Mouse (Mus musculus) neural tube, embryonic 15.5 days (tissue): Measurements from ENCODE around the gene Hsp90aa1. TPM values are rescaled to one million over a fixed set of nuclear protein-coding genes. Genes with fewer than 3 reads are reported as not detected.

Experiments used
- ATAC-seq: fragments of 200-750 bp; cut with Nextera tagmentation; 2 replicates; pipeline ENCODE4 v1.8.0; 2017; ENCODE audit warnings: mild to moderate bottlenecking, moderate TSS enrichment, moderate library complexity; ENCODE audit not compliant: low FRiP score
- H3K27ac ChIP-seq: fragments of 300-500 bp; sonication (generic); replicated peaks from 2 replicates; pipeline ENCODE4 v1.5.1; 2015; ENCODE audit warnings: mild to moderate bottlenecking, inconsistent platforms
- H3K27me3 ChIP-seq: fragments of 300-500 bp; sonication (generic); replicated peaks from 2 replicates; pipeline ENCODE4 v1.6.1; 2015; ENCODE audit warnings: inconsistent platforms
- H3K36me3 ChIP-seq: fragments of 300-500 bp; sonication (generic); 2 replicates; pipeline ENCODE4 v1.6.1; 2015; ENCODE audit warnings: inconsistent platforms
- H3K4me1 ChIP-seq: fragments of 300-500 bp; sonication (generic); 2 replicates; pipeline ENCODE4 v1.6.1; 2015; ENCODE audit warnings: inconsistent platforms
- H3K4me2 ChIP-seq: fragments of 300-500 bp; sonication (generic); 2 replicates; pipeline ENCODE4 v1.6.1; 2015; ENCODE audit warnings: inconsistent platforms, mild to moderate bottlenecking, moderate library complexity
- H3K4me3 ChIP-seq: fragments of 300-500 bp; sonication (generic); replicated peaks from 2 replicates; pipeline ENCODE4 v1.5.1; 2015; ENCODE audit warnings: mild to moderate bottlenecking, inconsistent platforms
- H3K9ac ChIP-seq: fragments of 300-500 bp; sonication (generic); replicated peaks from 2 replicates; pipeline ENCODE4 v1.6.1; 2015; ENCODE audit warnings: mild to moderate bottlenecking, inconsistent platforms
- H3K9me3 ChIP-seq: fragments of 300-500 bp; sonication (generic); replicated peaks from 2 replicates; pipeline ENCODE4 v1.6.1; 2016; ENCODE audit warnings: inconsistent platforms
- WGBS: fragments of 180-500 bp; shearing (Covaris S2); methylation state at CpG from one replicate; pipeline ENCODE4 v1.1.7; 2015; ENCODE audit warnings: mixed read lengths; 5-methylcytosine and 5-hydroxymethylcytosine counted together
- microRNA-seq: library from miRNA; unstranded; fragments of <30 nt; microRNA quantifications from one replicate; pipeline ENCODE4, GENCODE M21; 2017
- polyA plus RNA-seq: library from polyadenylated mRNA; unstranded; fragments of >200 nt; fragmentation: Nextera tagmentation; extraction: Ambion mirVana; gene quantifications from 2 replicates; pipeline ENCODE4 v1.2.1, GENCODE M21; 2015

The Hsp90aa1 gene
- polyA plus RNA-seq, 1 experiment from 2014 or later = 1,438 TPM

DNA sequence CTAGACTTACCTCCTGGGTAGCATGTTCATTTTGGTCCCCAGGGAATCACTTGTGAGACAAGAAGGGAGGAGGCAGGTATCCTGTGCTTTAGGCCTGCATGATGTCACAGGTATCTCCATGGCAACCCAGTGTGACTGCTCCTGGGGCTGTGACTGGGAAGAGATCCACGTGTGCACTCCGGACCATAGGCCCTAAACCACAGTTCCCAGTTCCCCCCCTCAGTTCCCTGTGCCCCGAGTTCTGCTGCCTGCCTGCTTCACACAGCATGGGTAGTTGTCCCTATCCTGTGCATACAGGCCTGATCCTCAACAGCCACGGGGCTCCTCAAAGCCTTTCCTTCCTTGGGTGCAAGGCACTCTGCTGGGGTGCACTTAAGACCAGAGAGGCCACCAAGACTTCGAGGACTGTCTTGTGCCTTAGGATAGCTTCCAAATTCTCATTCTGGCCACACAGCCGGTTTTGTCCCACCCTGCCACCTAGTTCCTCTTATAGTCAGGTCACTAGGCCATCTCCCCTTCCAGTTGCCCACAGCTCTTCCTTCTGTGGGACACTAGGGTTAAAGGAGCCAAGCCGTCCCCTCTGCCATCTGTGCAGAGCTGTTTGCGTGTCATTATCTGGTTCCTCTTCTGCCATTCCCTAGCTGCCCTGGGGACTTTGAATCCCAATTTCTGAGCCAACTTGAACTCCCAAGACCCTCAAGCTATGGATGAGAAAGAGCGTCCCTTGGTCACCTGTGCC, 19.8 kb downstream of the Hsp90aa1 start, which contains the start of gene 1700001K19Rik:
1700001K19Rik (minus strand) TSS at position 59 of the 739 bp plus-strand sequence.
- Histone ChIP-seq H3K4me2 (no peak within 1 kb of the TSS), H3K4me3 (no peak within 1 kb of the TSS)

DNA sequence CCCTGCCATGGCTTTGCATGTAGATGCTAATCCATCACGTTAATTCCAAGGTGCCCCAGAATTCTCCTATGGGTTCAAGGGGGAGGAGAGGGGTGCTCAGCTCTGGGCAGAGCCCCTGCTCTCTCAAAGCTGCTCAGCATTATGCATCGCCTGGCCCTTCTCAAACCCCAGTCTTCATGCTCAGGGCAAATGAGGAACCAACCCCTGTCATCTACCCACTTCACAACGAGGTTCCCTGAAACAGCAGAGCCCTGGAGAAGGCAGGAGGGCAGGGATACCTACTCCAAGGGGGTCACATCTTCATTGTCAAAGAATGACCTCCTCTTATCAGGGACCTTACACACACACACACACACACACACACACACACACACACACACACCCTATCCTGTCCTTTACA, 20.6 kb downstream of the Hsp90aa1 start:
- WGBS = 56% methylated on average over 3 of the region's 3 CpGs
- no peak for ATAC-seq

More for the DNA sequence above, 19.8 kb downstream of the Hsp90aa1 start, which contains the start of gene 1700001K19Rik:
- H3K9ac ChIP-seq = no peak within 1 kb of the TSS
- H3K27ac ChIP-seq = no peak within 1 kb of the TSS
- ATAC-seq = no peak
- no peaks in the 10 kb centered on the region for H3K9me3 ChIP-seq
- WGBS = 77% methylated on average over 9 of the region's 9 CpGs
- H3K27me3 ChIP-seq = no peaks in the 10 kb centered on the region
- H3K36me3 ChIP-seq = peaks cover 12% of the 10 kb centered on the region
- H3K4me1 ChIP-seq = no peaks in the 10 kb centered on the region

DNA sequence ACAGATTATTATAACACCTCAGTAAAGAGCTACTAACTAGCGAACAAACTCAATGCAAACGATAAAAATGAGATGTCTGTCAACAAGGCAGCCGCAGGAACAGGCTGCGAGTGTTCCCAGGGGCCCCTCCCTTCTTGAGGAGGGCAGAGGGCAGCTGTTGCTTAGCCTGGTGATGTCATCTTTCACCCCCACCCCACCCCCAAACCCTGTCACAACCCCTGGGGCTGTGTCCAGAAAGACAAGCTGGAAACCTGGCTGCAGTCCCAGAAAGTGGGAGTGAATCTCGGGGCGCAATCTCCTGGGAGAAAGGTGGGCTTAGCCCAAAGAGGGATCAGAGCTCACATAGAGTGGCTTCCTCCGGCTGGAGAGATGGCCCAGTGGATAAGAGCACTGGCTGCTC, 21.3 kb downstream of the Hsp90aa1 start:
- 57% methylated on average over 7 of the region's 7 CpGs for WGBS
- H3K27ac ChIP-seq = no peak overlapping the region
- no peak for ATAC-seq

More for the DNA sequence above, 20.6 kb downstream of the Hsp90aa1 start:
- no peaks in the 10 kb centered on the region for H3K9me3 ChIP-seq
- H3K4me3 ChIP-seq = no peak overlapping the region
- H3K27ac ChIP-seq = no peak overlapping the region
- peaks cover 8% of the 10 kb centered on the region for H3K36me3 ChIP-seq
- H3K27me3 ChIP-seq = no peaks in the 10 kb centered on the region
- no peaks in the 10 kb centered on the region for H3K4me1 ChIP-seq
- H3K4me2 ChIP-seq = no peak overlapping the region
- H3K9ac ChIP-seq = no peak overlapping the region

DNA sequence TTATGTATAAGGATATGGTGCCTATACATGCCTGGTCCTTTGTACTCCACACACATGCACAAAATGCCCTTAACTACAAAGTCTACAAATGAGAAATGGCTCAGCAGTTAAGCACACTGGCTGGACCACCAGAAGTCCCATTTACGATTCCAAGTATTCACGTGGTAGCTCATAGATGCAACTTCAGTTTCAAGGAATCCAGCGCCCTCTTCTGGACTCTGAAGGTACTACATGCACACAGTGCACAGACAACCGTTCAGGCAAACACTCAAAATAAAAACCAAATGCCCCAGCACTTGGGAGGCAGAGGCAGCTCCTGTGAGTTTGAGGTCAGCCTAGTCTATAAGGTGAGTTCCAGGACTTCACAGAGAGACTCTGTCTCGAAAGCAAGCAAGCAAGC, 28.3 kb downstream of the Hsp90aa1 start:
- H3K27me3 ChIP-seq = no peaks in the 10 kb centered on the region
- 52% methylated on average over 5 of the region's 5 CpGs for WGBS
- no peak overlapping the region for H3K9ac ChIP-seq
- H3K27ac ChIP-seq = no peak overlapping the region
- H3K9me3 ChIP-seq = no peaks in the 10 kb centered on the region
- H3K36me3 ChIP-seq = peaks cover 12% of the 10 kb centered on the region
- no peak for ATAC-seq
- H3K4me1 ChIP-seq = no peaks in the 10 kb centered on the region
- H3K4me2 ChIP-seq = no peak overlapping the region
- H3K4me3 ChIP-seq = no peak overlapping the region

More for the DNA sequence above, 21.3 kb downstream of the Hsp90aa1 start:
- no peak overlapping the region for H3K9ac ChIP-seq
- peaks cover 3% of the 10 kb centered on the region; the same call in 1 of the 2 replicates for H3K36me3 ChIP-seq
- H3K4me2 ChIP-seq = no peak overlapping the region
- no peaks in the 10 kb centered on the region for H3K27me3 ChIP-seq
- no peaks in the 10 kb centered on the region for H3K9me3 ChIP-seq
- no peaks in the 10 kb centered on the region for H3K4me1 ChIP-seq
- no peak overlapping the region for H3K4me3 ChIP-seq

DNA sequence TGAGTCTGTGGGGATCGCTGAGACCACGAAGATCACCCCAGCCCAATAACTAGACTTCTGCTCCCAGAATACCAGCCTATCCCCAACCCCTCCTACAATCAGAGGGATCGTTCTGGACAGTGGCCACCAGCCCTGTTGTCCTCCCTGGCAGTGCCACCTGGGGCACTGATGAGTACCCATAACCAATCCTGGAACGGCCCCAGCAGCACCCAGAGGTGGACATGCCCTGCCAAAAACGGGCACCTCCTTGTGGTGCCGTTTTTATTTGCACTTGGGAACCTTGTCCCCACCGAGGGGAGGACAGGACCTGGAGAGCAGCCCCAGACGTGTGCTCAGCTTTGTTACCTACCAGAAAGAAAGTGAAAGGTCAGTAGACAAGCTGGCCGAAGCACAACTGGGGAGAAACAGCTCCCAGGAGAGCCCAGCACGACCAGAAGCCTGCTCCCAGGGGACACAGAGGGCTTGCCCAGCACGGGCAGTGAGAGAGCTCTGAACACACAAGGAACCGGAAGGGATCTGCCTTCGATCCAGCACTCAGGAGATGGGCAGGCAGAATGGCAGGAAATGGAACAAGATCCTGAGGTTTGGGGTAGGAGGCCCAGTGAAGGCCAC, 35.0 kb downstream of the Hsp90aa1 start:
- Histone ChIP-seq H3K9ac (no peak overlapping the region), H3K4me2 (no peak overlapping the region), H3K27ac (no peak overlapping the region), H3K27me3 (no peaks in the 10 kb centered on the region), H3K4me1 (no peaks in the 10 kb centered on the region), H3K4me3 (no peak overlapping the region), H3K9me3 (no peaks in the 10 kb centered on the region), H3K36me3 (peaks cover 78% of the 10 kb centered on the region)
- 89% methylated on average over 13 of the region's 13 CpGs for WGBS
- no peak for ATAC-seq

DNA sequence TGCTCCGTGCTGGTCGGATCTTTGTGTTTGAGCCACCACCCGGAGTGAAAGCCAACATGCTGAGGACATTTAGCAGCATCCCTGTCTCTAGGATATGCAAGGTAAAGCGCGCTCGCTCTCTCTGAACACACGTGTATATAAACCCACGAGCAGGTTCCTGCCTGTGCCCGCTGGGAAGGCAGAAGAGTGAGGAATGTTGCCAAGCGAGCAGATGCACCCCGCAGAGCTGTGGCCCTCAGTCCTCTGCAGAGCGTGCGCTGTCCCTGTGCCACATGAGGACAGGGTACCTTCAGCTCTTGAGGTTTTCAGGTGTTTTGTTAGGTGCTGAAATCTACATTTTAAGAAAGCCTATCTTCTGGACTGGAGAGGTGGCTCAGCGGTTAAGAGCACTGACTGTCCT, 40.8 kb downstream of the Hsp90aa1 start:
- Histone ChIP-seq H3K4me1 (no peaks in the 10 kb centered on the region), H3K27me3 (no peaks in the 10 kb centered on the region), H3K9ac (no peak overlapping the region), H3K27ac (no peak overlapping the region), H3K36me3 (peaks cover 98% of the 10 kb centered on the region), H3K9me3 (no peaks in the 10 kb centered on the region), H3K4me3 (no peak overlapping the region), H3K4me2 (no peak overlapping the region)
- no peak for ATAC-seq
- WGBS = 96% methylated on average over 14 of the region's 14 CpGs

DNA sequence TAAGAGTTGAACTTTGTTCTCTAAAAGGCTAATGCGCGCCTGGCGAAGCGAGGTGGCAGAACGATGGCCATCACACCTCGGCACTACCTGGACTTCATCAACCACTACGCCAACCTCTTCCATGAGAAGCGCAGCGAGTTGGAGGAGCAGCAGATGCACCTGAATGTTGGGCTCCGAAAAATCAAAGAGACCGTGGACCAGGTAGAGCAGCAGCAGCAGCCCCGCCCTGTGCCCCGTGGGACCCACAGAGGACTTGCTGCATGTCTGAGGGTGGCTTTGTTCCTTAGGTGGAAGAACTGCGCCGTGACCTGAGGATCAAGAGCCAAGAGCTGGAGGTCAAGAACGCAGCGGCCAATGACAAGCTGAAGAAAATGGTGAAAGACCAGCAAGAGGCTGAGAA, 51.1 kb downstream of the Hsp90aa1 start:
- 98% methylated on average over 17 of the region's 17 CpGs for WGBS
- H3K36me3 ChIP-seq = peaks cover 95% of the 10 kb centered on the region
- H3K9ac ChIP-seq = no peak overlapping the region
- H3K27me3 ChIP-seq = no peaks in the 10 kb centered on the region
- no peak overlapping the region for H3K27ac ChIP-seq
- H3K4me1 ChIP-seq = no peaks in the 10 kb centered on the region
- no peak for ATAC-seq
- no peak overlapping the region for H3K4me2 ChIP-seq
- no peak overlapping the region for H3K4me3 ChIP-seq
- no peaks in the 10 kb centered on the region for H3K9me3 ChIP-seq

DNA sequence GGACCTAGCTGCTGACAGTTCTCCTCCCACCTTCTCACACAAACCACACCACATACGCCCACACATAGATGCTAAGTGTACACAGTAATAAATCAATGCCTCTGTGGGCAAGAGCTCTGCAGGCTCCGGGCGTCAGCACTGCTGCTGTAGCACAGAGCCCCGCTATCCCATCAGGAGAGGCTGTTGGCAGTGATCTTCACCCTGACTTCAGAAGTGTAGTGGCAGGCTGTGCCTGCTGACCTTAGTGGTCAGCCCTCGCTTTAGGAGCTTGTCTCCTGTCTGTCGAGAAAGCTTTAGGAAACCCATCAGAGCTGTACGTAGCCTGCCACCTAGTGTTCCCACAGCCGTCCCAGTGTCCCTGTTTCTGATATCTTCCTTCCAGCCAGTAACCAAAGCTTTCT, 52.3 kb downstream of the Hsp90aa1 start:
- 75% methylated on average over 8 of the region's 8 CpGs for WGBS
- H3K4me2 ChIP-seq = no peak overlapping the region
- H3K36me3 ChIP-seq = peaks cover 95% of the 10 kb centered on the region
- H3K4me1 ChIP-seq = no peaks in the 10 kb centered on the region
- H3K4me3 ChIP-seq = no peak overlapping the region
- no peaks in the 10 kb centered on the region for H3K9me3 ChIP-seq
- H3K9ac ChIP-seq = no peak overlapping the region
- no peaks in the 10 kb centered on the region for H3K27me3 ChIP-seq
- no peak for ATAC-seq
- no peak overlapping the region for H3K27ac ChIP-seq

Small RNA genes lying within 50 kb of the gene (microRNA-seq; reads per million reads assigned to microRNA genes)
- not detected for gene Gm27299

Other genes with a start within 250 kb of the Hsp90aa1 start
- 71.1 and 72.5 TPM in 2 replicates for gene Dync1h1, start 101.3 kb downstream of the Hsp90aa1 start, polyA plus RNA-seq
- gene 1700001K19Rik, start 20.1 kb downstream of the Hsp90aa1 start, polyA plus RNA-seq = 0.17 TPM in 1 of 2 replicates, not detected in the other
- 23.2 and 24.2 TPM in 2 replicates for gene Wdr20, start 35.2 kb upstream of the Hsp90aa1 start, polyA plus RNA-seq
- gene Mok, start 138.2 kb upstream of the Hsp90aa1 start, polyA plus RNA-seq = 10.8 and 12.3 TPM in 2 replicates
- gene Zfp839, start 147.5 kb upstream of the Hsp90aa1 start, polyA plus RNA-seq = 5.0 and 5.1 TPM in 2 replicates
- 87.6 and 88.5 TPM in 2 replicates for gene Cinp, start 186.4 kb upstream of the Hsp90aa1 start, polyA plus RNA-seq
- 6.2 TPM in 2 replicates for gene Tecpr2, start 186.5 kb upstream of the Hsp90aa1 start, polyA plus RNA-seq